Mouse (Mus musculus) midbrain, embryonic 11.5 days (tissue): ENCODE results near the gene Asb4. TPM values are rescaled to one million over a fixed set of nuclear protein-coding genes. Genes with fewer than 3 reads are reported as not detected.

Experiments
- ATAC-seq: fragments of 200-750 bp; cut with Nextera tagmentation; 2 replicates; pipeline ENCODE4 v1.8.0; 2017; ENCODE audit warnings: moderate TSS enrichment, moderate library complexity; ENCODE audit not compliant: low FRiP score
- DNase-seq: peaks from one replicate; pipeline ENCODE4 v3.0.0; 2015; ENCODE audit warnings: low spot score; ENCODE audit errors: missing footprints
- H3K27ac ChIP-seq: fragments of 300-500 bp; sonication (generic); 2 replicates; pipeline ENCODE4 v1.5.1; 2014; ENCODE audit warnings: low read depth, low read length
- H3K27me3 ChIP-seq: fragments of 300-500 bp; sonication (generic); 2 replicates; pipeline ENCODE4 v1.6.1; 2014; ENCODE audit warnings: mild to moderate bottlenecking, low read length, moderate library complexity, mixed read lengths; ENCODE audit not compliant: control insufficient read depth, insufficient read depth
- H3K36me3 ChIP-seq: fragments of 300-500 bp; sonication (generic); 2 replicates; pipeline ENCODE4 v1.6.1; 2014; ENCODE audit warnings: mild to moderate bottlenecking, low read length, moderate library complexity, mixed read lengths; ENCODE audit not compliant: control insufficient read depth, insufficient read depth
- H3K4me1 ChIP-seq: fragments of 300-500 bp; sonication (generic); 2 replicates; pipeline ENCODE4 v1.6.1; 2014; ENCODE audit warnings: low read length; ENCODE audit not compliant: control insufficient read depth, insufficient read depth
- H3K4me2 ChIP-seq: fragments of 300-500 bp; sonication (generic); 2 replicates; pipeline ENCODE4 v1.6.1; 2014; ENCODE audit warnings: mild to moderate bottlenecking, moderate library complexity
- H3K4me3 ChIP-seq: fragments of 300-500 bp; sonication (generic); 2 replicates; pipeline ENCODE4 v1.5.1; 2014; ENCODE audit warnings: low read depth, low read length
- H3K9ac ChIP-seq: fragments of 300-500 bp; sonication (generic); 2 replicates; pipeline ENCODE4 v1.6.1; 2014; ENCODE audit warnings: low read length
- H3K9me3 ChIP-seq: fragments of 300-500 bp; sonication (generic); 2 replicates; pipeline ENCODE4 v1.6.1; 2016; ENCODE audit warnings: low read length; ENCODE audit not compliant: control insufficient read depth
- WGBS: fragments of 180-500 bp; shearing (Covaris S2); extraction: QIAGEN DNeasy Blood & Tissue Kit; methylation state at CpG from one replicate; pipeline ENCODE4 v1.1.7; 2014; 5-methylcytosine and 5-hydroxymethylcytosine counted together
- polyA plus RNA-seq: library from polyadenylated mRNA; unstranded; fragments of >200 nt; fragmentation: Nextera tagmentation; extraction: Ambion mirVana; gene quantifications from 2 replicates; pipeline ENCODE4 v1.2.1, GENCODE M21; 2014

The Asb4 gene
- polyA plus RNA-seq, 1 experiment from 2014 or later, result 23.6 TPM

GRCm38 (mm10) chr6:5385161-5385640 lies 2.0 kb downstream of the Asb4 start:
- no peak overlapping the region for H3K4me2 ChIP-seq
- peaks cover 30% of the 10 kb centered on the region for H3K4me1 ChIP-seq
- H3K4me3 ChIP-seq, result no peak overlapping the region
- no peak overlapping the region for H3K9ac ChIP-seq
- DNase-seq (peak; percentile 89), ATAC-seq (no peak)
- H3K36me3 ChIP-seq, result no peaks in the 10 kb centered on the region
- WGBS, result 8% methylated on average over 7 of the region's 7 CpGs
- H3K27me3 ChIP-seq, result no peaks in the 10 kb centered on the region
- no peaks in the 10 kb centered on the region for H3K9me3 ChIP-seq
- H3K27ac ChIP-seq, result no peak overlapping the region

- Histone ChIP-seq H3K27ac (no peak overlapping the region), H3K27me3 (no peaks in the 10 kb centered on the region), H3K4me1 (peaks cover 23% of the 10 kb centered on the region), H3K9me3 (no peaks in the 10 kb centered on the region), H3K4me2 (no peak overlapping the region), H3K9ac (no peak overlapping the region), H3K4me3 (no peak overlapping the region), H3K36me3 (no peaks in the 10 kb centered on the region)
- DNase-seq (peak; percentile 79), ATAC-seq (no peak)
- WGBS, result 85% methylated on average over 4 of the region's 4 CpGs
Measured at GRCm38 (mm10) chr6:5386486-5386885, 3.3 kb downstream of the Asb4 start.

GRCm38 (mm10) chr6:5387396-5387795 lies 4.2 kb downstream of the Asb4 start:
- no peak overlapping the region for H3K27ac ChIP-seq
- no peaks in the 10 kb centered on the region for H3K36me3 ChIP-seq
- no peak overlapping the region for H3K9ac ChIP-seq
- 16% methylated on average over 2 of the region's 2 CpGs for WGBS
- no peak overlapping the region for H3K4me2 ChIP-seq
- H3K27me3 ChIP-seq, result no peaks in the 10 kb centered on the region
- H3K4me3 ChIP-seq, result no peak overlapping the region
- H3K4me1 ChIP-seq, result peaks cover 14% of the 10 kb centered on the region; the same call in 1 of the 2 replicates
- DNase-seq (peak; percentile 85), ATAC-seq (no peak)
- no peaks in the 10 kb centered on the region for H3K9me3 ChIP-seq

GRCm38 (mm10) chr6:5390298-5390697 lies 7.1 kb downstream of the Asb4 start:
- Histone ChIP-seq H3K9ac (peak overlapping the region; percentile 2; the same call in 1 of the 2 replicates), H3K27ac (no peak overlapping the region), H3K27me3 (no peaks in the 10 kb centered on the region), H3K9me3 (no peaks in the 10 kb centered on the region), H3K4me3 (peak overlapping the region; percentile 1; the same call in 1 of the 2 replicates), H3K36me3 (no peaks in the 10 kb centered on the region), H3K4me1 (peaks cover 8% of the 10 kb centered on the region; the same call in 1 of the 2 replicates), H3K4me2 (peak overlapping the region; percentile 28)
- 13% methylated on average over 11 of the region's 11 CpGs for WGBS
- peak; percentile 92 for DNase-seq
- no peak; the same call in 1 of the 2 replicates for ATAC-seq

- ATAC-seq, result no peak
- Histone ChIP-seq H3K27me3 (no peaks in the 10 kb centered on the region), H3K9ac (peak overlapping the region; percentile 34; the same call in 1 of the 2 replicates), H3K27ac (no peak overlapping the region; the same call in 1 of the 2 replicates), H3K9me3 (no peaks in the 10 kb centered on the region), H3K4me3 (peak overlapping the region; percentile 19), H3K4me1 (peaks cover 8% of the 10 kb centered on the region; the same call in 1 of the 2 replicates), H3K4me2 (peak overlapping the region; percentile 28), H3K36me3 (no peaks in the 10 kb centered on the region)
- peak; percentile 88 for DNase-seq
- 13% methylated on average over 10 of the region's 10 CpGs for WGBS
Measured at GRCm38 (mm10) chr6:5390952-5391351, 7.8 kb downstream of the Asb4 start.

GRCm38 (mm10) chr6:5394971-5395370 lies 11.8 kb downstream of the Asb4 start:
- H3K9ac ChIP-seq, result no peak overlapping the region
- peak; percentile 80 for ATAC-seq
- H3K4me3 ChIP-seq, result no peak overlapping the region
- H3K27me3 ChIP-seq, result no peaks in the 10 kb centered on the region
- 5% methylated on average over 4 of the region's 4 CpGs for WGBS
- no peak for DNase-seq
- H3K27ac ChIP-seq, result no peak overlapping the region
- peaks cover 8% of the 10 kb centered on the region; the same call in 1 of the 2 replicates for H3K4me1 ChIP-seq
- H3K9me3 ChIP-seq, result no peaks in the 10 kb centered on the region
- no peaks in the 10 kb centered on the region for H3K36me3 ChIP-seq
- no peak overlapping the region for H3K4me2 ChIP-seq

- peaks cover 4% of the 10 kb centered on the region; the same call in 1 of the 2 replicates for H3K4me1 ChIP-seq
Measured at GRCm38 (mm10) chr6:5396797-5397196, 13.6 kb downstream of the Asb4 start.

GRCm38 (mm10) chr6:5401394-5401793 lies 18.2 kb downstream of the Asb4 start:
- Histone ChIP-seq H3K9me3 (no peaks in the 10 kb centered on the region), H3K4me1 (peaks cover 20% of the 10 kb centered on the region), H3K27me3 (no peaks in the 10 kb centered on the region), H3K36me3 (no peaks in the 10 kb centered on the region), H3K4me3 (no peak overlapping the region), H3K9ac (no peak overlapping the region), H3K27ac (no peak overlapping the region), H3K4me2 (no peak overlapping the region)
- WGBS, result 4% methylated on average over 3 of the region's 3 CpGs
- ATAC-seq (peak; percentile 72), DNase-seq (no peak)

More at GRCm38 (mm10) chr6:5396797-5397196, 13.6 kb downstream of the Asb4 start:
- Histone ChIP-seq H3K9me3 (no peaks in the 10 kb centered on the region), H3K4me3 (no peak overlapping the region), H3K27ac (no peak overlapping the region), H3K4me2 (no peak overlapping the region), H3K27me3 (no peaks in the 10 kb centered on the region), H3K36me3 (no peaks in the 10 kb centered on the region), H3K9ac (no peak overlapping the region)
- WGBS, result 60% methylated on average over 3 of the region's 3 CpGs
- ATAC-seq (no peak), DNase-seq (peak; percentile 68)

GRCm38 (mm10) chr6:5403095-5403815 lies 20.1 kb downstream of the Asb4 start:
- H3K4me2 ChIP-seq, result peak overlapping the region; percentile 39
- H3K4me3 ChIP-seq, result 0 out of 2 replicates have a peak overlapping the region, but pooled peaks have one; percentile 5
- no peaks in the 10 kb centered on the region for H3K27me3 ChIP-seq
- peak; percentile 81 for ATAC-seq
- H3K9ac ChIP-seq, result peak overlapping the region; percentile 30; the same call in 1 of the 2 replicates
- H3K4me1 ChIP-seq, result peaks cover 30% of the 10 kb centered on the region
- WGBS, result 11% methylated on average over 18 of the region's 18 CpGs
- H3K9me3 ChIP-seq, result no peaks in the 10 kb centered on the region
- no peak for DNase-seq
- peak overlapping the region; percentile 70; the same call in 1 of the 2 replicates for H3K27ac ChIP-seq
- no peaks in the 10 kb centered on the region for H3K36me3 ChIP-seq
